Mouse (Mus musculus) subcutaneous adipose tissue, adult 2 months (tissue): ENCODE data around the gene Vapa. TPM values are rescaled to one million over a fixed set of nuclear protein-coding genes. Genes with fewer than 3 reads are reported as not detected.

Experiments
- polyA plus RNA-seq: library from polyadenylated mRNA; depleted of rRNA; stranded (reverse); fragments of >200 nt; gene quantifications from 2 replicates; pipeline ENCODE4 v1.2.3, GENCODE M21; 2012; ENCODE audit warnings: low replicate concordance; rRNA removed

Vapa gene
- 17.9 and 29.6 TPM in 2 replicates for polyA plus RNA-seq

DNA sequence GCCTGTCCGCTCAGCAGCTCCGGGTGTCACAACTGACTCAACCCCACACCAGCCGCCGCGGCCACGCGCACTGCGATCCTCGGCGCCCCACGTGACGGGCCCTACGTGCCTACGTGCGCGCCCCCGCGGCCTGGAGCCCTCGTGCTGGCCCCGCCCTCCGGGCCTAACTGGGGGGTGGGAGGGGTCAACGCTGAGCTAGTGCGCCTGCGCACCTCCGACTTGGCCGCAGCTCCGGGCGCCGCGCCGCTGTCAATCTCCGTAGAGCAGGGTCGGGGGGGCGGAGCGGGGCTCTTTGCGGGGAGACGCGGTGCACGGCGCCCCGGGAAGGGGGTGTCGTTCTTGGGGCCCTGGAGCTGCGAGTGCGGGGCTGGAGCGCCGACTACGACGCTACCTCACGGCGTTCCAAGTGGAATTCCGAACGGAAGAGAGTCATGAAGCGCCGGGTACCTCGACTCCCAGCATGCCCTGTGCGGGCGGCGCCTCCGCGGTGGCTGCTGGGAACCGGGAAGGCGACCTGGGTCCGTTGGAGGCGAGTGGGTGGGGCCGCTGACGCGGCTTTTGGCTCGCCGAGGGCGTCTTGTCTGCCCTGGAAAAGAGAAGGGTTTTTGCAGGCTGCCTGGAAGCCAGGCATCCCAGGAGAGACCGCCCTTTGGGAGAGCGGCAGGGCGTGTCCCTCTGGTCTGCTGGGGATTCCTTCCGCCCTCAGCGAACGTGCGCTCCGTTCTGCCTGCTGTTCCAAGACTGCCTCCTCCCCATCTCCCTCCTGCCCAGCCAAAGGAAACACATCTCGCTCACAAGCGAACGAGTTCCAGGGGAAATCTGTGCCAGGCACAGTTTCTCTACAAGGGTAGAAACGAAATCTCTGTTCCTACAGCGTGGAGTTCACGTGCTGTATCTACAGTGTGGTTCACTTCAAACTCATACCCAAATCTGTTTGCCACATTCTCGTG, at the start of gene Vapa:
Vapa (minus strand) TSS at position 93 of the 950 bp plus-strand sequence.

DNA sequence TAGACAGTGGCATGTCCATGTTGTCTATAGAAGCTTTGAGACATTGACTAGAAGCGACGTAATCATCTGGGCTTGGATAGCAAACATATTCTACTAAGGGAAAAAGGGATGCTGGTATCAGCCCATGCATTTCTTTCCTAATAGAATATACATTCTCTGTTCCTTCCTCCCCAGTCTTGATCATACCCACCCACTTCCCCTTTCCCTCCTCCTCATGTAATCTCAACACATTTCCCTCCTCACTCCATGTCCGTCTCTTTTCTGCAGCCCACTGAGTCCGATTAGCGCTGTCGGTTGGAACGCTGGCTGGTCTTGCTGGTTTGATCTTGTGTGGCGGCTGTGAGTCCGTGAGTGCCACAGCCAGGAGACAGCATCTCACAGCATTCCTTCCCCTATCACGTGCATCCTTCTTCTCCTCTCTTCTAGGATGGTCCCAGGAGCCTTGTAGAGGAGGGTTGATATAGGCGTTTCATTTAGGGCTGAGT, 28.4 kb upstream of the Vapa start, which contains the start of gene Txndc2:
Txndc2 (minus strand) TSS at position 435 of the 485 bp plus-strand sequence.

DNA sequence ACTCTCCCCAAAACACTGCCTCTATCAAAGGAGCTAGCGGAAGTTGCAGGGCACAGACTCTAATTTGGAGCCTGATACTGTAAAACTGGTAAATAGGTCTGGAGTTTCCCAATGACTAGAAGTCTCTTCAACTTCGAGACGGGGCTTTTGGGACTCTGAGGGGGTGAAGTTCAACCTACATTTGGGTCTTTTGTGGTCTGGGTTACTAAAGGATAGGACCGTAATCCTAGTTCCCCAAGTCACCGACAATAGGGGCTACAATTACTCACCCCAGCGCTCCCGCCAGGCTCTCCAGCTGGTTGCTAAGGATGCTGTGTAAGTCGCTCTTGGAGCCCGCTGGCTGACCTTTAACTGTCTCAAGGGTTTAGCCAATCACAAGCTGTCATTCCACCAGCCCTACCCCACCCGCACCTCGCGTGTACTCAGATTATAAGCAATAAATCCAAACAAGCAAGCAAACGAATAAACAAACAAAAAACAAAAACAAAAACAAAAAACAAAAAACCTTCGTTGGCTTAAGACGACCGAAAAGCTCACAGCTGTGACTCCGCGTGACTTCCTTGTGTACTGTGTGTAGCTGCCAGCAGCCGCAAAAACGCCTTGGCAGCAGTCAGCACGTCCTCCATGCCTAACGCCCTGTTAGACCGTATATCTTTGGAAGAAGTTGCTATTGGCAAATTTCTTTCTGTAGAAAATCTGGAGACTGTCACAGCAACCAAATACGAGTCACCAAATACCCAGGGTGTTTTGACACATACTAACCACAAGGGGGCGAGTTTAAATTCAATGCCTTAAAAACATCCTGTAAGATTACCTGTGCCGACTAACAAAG, 72.7 kb downstream of the Vapa start, which contains the start of gene Tmem232:
Tmem232 (minus strand) TSS at position 342 of the 832 bp plus-strand sequence.

Other genes with a start within 250 kb of the Vapa start
- gene Tmem232, start 72.8 kb downstream of the Vapa start, polyA plus RNA-seq = not detected in 2 replicates
- not detected in 2 replicates for gene Txndc2, start 28.6 kb upstream of the Vapa start, polyA plus RNA-seq
- gene Rab31, start 159.2 kb upstream of the Vapa start, polyA plus RNA-seq = 30.4 and 58.6 TPM in 2 replicates
- 40.4 and 58.5 TPM in 2 replicates for gene Ppp4r1, start 169.0 kb upstream of the Vapa start, polyA plus RNA-seq